Mouse (Mus musculus) ES-Bruce4 (cell line): Measurements from ENCODE around the gene Immp2l.

ENCODE experiments used
- EP300 ChIP-seq: IDR thresholded peaks from 2 replicates; pipeline ENCODE4 v1.6.1; 2011; ENCODE audit warnings: low read depth, low read length; ENCODE audit not compliant: insufficient read depth
- POLR2A ChIP-seq: IDR thresholded peaks from one replicate; pipeline ENCODE4 v1.8.1; 2011; ENCODE audit warnings: low read length; ENCODE audit not compliant: insufficient read depth

DNA sequence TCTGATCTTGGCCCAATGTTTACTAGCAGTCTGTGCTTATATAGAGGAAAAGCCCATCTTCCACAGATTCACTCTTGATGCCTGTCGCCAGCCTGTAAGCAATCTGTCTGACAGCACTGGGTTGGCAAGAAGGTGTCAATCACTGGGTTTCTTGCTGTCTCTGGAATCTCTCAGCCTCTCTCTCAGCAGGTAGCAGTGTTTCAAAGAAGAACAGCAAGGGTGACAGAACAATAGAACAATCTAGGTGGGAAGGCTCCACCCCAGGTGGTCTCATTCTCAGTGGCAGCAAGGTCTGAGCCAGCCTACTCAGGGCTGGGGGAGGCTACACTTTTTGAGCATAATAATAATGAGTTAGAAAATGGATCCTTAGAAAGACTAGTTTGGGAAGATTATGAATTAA is 693.1 kb downstream of the Immp2l start:
- TF ChIP-seq EP300 = 0 out of 2 replicates have a peak, but pooled peaks have one; percentile 25
- TF ChIP-seq POLR2A = no peak
